Mouse (Mus musculus): ENCODE data around the gene Get4.

The Get4 gene

DNA sequence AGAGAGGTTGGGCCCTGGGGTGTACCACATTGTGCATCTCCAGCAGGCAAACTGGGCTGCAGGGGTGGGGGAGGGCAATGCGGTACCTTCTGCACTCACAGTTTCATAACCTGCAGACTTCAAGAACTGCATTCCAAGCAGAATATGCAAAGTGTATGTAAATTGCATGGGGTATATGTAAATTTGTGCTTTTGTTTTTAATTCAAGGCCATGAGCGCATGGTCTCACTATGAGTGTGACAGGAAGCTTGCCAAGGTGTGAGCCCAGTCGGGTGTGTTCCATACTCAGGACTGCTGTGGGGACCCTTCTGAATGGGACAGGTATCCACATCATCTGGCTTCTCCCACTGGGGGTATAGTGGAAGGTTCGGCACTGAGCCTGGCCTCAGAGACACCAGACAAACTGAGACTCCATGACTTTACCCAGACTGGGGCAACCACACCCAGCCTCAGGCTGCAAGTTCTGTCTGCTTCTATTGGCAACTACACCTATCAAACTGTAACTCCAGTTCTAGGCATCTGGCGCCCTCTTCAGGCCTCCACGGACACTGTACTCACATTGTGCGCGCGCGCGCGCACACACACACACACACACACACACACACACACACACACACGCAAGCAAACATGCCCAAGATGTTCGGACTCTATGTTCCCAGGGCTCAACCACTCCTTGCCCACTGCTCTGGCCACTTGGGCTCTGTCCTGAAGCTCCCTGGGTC is 31.5 kb downstream of the Get4 start:
- no peak for DNase-seq (ENCODE audit: low spot score)

DNA sequence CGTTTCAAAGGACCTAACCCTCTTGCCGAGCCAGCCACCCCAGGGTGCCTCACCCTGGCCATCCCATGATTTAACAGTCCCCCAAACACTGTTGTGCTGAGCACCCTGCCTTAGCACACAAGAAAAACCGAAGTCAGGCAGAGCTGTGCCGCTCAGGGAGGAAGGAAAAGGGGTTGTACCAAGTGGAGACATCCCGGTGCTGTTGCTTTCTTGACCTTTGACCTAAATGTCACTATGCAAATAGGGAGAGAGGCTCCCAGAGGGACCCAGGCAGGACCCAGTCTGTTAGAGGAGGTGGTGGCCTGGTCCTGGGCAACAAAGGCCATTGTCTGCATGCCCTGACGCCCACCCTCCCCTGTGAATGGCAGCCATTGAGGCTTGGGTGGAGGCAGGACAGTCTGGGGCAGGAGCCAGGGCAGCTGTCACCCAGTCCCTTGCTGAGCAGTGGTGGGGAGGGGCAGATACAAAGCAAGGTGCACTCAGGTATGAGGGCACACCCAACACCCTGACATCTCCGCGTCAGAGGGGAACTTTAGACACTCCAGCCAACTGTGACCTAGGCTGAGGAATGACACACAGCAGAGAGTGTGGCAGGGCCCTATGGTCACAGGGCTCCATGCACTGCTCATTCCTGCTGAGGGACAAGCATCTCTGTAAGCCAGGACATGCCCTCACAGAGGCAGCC is 33.4 kb downstream of the Get4 start:
- DNase-seq (ENCODE audit: low spot score): no peak

DNA sequence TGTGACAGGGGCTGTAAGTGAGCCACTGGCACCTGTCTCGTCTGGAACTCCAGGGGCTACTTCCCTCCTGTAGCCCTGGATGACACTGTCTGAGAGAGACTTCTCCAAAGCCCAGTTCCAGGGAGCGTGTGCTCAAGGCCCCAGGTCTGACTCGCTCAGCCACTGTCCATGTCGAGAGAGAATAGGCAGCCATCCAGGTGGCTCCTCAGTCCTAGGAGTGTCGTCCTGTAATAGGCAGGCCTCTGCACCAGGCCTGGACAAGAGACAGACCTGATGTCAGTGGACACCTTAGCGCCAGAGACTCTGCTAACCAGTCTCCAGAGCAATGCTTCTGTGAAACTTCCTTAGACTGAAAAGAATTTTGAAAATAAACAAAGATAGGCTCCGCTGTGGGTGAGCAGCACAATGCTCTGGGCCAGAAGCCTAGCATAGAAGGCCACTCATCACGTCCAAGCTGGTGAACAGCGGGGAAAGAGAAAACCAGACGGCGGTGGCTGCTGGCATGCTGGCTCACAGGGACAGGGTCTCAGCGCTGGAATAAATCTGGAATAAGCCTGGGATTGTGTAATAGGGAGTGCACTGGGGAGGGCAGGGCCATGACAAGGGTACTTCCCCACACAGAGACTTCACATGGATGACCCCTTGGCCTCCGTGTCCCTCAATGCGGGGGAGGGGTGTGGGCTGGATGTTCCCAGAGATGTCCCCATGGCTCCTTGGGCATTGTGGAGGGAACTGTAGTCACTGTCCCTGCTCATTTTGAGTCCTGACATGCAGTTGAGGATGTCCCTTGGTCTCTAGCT is 34.2 kb downstream of the Get4 start:
- no peak for DNase-seq (ENCODE audit: low spot score)

DNA sequence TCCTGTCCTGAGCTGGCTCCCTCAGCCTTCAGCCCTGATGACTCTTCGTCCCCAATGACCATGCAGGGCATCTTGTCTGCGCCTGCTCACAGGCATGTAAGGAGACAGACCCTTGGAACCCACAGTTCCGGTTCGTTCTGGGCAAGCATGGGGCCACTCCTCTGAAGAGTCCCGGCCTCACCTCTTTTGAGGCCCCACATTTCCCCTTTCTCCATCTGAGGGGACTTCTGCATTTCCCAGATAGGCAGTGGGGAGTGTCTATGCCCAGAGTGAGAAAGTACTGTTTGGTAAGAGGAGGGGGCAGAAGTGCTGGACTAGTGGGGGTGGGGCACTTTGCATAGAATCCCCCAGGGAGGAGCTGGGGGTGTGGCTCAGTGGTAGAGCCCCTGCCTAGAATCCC is 35.0 kb downstream of the Get4 start:
- no peak for DNase-seq (ENCODE audit: low spot score)

DNA sequence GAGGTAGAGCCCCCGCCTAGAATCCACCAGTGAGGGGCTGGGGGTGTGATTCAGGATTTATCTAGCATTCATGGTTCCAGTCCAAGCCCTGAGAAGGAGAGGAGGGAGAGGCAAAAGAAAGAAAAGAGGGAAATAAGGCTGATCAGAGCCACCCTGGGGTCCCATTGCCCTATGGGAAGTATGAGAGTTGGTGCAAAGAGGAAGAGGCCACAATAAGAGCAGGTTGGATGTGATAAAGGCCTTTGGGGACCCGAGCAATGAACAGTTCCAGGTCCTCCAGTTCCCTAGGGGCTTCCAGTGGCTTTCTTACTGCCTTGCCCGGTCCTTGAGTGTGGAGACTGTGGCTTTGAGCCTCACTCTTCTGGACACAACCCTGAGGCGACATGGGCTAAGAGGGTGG is 35.7 kb downstream of the Get4 start:
- DNase-seq (ENCODE audit: low spot score): no peak

DNA sequence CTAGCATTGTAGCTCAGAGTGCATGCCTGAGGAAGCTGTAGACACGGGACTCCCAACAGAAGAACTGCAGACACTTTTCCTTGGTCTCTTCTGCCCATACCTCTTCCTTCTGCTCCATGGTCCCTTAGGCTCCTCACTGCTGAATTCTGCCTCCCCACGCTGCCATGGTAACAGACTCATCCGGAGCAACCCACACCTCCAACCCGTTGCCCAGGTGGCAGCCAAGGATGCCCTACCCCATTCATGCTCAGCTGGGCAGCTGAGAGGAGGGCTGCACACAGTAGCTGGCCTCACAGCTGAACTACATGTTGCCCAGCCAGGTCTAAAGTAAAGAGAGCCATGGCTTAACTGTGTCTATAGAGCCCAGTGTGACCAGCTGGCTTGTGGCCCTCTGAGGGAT is 36.5 kb downstream of the Get4 start:
- DNase-seq (ENCODE audit: low spot score): no peak

DNA sequence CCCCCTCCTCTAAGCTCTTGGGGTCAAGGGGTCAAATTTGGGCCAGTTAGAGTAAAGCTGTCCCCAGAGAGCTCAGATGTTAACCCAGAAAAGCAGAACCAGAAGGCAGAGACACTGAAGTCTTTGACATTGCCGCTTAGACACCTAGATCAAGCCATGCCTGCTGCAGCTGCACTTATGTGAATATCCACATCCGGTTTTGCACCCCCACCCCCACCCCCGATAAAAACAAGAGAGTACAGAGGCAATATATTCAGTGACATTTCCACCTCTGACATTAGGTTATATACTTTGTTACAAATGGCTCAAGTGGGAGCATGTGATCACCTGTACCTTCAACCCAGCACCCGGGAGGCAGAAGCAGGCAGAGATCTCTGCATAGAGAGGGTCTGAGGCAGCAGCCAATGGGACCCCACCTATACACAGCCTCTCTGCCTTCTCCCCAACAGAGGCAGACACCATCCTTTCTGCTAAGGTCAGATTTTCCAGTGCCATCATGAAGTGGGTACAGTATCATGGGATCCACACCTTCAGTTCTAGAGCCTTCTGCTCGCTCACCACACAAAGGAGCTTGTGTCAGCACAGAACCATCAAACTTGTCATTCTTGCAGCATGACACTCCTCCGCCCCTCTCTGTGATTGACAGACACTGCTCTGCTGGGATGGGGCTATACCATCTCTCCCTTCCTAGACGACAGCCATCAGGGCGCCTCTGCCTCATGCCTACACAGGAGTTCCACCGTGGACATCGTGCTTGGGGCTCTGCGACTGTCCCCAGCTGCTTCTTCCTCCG is 38.5 kb downstream of the Get4 start:
- DNase-seq (ENCODE audit: low spot score): no peak

DNA sequence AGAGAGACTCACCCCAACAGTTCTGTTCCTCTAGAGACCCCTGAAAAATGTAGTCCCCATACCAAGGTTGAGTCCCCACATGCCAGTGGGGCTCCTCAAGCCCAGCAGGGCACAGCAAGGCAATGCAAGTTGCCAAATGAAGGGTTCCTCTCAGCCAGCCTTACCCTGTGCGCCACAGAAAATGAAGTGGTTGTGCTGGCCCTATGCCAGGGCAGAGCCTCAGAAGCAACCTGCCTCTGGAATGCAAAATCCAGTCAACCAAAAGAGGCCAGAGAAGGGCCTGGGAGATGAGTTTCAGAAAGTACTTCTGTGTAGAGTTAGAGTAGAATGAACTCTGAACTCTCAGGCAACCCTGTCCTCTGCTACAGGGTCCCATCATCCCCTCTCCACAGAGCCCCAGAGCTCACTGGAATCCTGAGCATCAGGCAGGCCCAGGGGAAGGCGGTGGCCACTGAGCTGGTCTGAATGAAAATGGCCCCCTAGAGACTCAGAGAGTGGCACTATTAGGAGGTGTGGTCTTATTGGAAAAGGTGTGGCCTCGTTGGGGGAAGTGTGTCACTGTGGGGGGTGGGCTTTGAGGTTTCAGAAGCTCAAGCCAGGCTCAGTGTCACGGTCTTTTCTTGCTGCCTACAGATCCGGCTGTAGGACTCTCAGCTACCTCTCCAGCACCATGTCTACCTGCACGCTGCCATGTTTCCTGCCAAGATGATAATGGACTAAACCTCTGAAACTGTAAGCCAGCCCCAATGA is 39.9 kb downstream of the Get4 start:
- DNase-seq (ENCODE audit: low spot score): no peak

DNA sequence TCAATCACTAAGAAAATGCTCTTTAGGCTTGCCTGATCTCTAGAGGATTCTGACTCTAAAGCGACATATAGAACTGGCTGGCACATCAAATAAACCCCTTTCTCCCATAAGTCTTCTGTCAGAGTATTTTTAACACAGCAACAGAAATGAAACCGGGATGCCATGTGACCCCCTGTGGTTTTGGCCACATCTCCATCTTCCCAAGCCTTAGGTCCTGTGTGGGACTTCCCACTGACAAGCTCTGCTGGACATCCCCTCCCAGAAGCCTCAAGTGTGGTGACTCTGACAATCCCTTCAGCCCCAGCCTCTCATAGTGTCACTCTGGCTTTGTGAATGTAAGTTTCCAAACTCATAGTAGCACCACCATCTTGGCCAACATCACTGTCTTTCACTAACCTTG is 42.0 kb downstream of the Get4 start:
- DNase-seq (ENCODE audit: low spot score): no peak

DNA sequence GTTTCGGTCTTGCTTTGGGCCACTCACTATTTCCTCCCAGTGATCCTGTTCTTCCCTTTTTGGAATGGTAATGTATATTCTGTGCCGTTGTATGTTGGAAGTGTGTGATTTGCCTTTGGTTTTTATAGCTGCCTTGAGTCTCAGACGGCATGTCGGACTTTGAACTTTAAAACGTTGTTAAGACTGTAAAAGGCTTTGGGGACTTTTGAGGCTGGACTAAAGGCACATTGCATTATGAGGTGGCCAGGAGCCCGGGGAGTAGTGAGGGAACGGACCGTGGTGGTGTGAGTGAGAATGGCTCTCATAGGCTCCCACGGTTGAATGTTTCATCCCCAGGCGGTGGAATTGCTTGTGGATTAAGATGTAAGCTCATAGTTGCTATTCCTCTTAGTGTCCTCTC is 45.0 kb downstream of the Get4 start:
- DNase-seq (ENCODE audit: low spot score): no peak

DNA sequence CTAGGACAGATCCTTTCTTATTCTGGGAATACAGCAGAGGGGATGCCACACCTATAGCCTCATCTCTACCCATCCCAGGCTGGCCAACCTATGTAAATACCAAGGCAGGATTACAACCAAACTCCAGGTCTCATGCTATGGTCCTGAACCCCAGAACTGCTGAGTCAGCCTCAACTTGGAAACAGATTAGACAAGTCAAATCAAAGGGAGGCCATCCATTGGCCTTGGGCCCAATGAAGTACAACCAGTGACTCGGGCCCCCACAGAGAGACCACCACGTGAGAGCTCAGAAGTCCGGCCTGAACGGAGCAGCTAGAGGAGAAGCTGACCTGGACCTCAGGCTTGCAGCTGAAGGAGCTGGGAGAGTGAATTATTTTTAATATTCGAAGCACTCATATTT is 45.6 kb downstream of the Get4 start:
- DNase-seq (ENCODE audit: low spot score): no peak

DNA sequence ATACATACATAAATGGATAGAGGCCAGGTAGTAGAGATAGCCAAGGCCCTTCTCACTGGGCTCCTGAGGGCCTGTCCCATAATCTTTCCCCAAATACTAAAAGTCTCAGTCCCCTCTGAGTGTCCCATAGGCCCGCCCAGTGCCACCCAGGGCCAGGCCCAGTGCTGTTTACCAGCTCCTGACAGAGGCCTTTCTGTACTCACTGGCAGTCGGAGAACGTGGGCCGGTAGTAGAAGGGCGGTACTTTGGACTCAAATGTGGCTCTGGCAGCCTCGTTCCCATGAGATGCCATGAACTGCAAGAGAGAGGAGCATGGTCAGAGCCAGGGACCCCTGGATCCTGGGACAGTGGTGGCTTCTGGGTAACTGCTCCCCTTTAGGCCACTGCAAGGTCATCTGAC is 50.0 kb downstream of the Get4 start:
- no peak for DNase-seq (ENCODE audit: low spot score)

DNA sequence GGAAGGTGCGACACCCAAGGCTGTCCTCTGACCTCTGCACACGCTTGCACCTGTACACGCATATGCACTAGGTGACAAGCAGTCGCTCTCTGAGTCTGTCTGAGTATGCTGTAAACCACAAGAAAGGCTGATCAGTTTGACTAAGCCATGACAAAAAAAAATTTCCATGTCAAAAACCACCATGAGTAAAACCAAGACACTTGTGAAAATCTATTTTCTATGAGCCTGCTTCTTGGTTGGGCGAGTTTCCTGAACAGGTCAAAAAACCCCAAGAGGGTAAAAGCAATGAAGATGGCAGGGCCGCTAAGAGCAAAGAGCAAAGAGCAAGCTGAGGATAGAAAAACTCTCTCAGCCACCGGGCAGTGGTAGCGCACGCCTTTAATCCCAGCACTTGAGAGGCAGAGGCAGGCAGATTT is 51.5 kb downstream of the Get4 start:
- no peak for DNase-seq (ENCODE audit: low spot score)

DNA sequence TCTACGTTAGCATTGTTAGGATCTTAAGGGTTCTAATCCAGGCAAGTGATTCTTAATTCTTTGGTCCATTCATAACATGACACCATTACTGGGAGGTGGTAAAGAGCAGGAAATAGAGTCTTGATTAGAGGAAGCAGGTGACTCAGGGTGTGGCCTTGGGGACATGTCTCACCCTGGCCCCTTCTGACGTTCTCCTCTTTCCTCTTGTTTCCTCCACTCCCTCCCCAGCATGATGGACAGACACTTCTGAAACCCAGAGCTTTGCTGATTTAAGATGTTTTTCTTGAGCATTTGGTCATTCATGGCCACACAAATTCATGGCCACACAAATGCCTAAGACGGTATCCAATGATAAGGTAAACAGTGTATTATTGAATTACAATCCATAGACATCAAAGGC is 57.8 kb downstream of the Get4 start:
- DNase-seq (ENCODE audit: low spot score): no peak

DNA sequence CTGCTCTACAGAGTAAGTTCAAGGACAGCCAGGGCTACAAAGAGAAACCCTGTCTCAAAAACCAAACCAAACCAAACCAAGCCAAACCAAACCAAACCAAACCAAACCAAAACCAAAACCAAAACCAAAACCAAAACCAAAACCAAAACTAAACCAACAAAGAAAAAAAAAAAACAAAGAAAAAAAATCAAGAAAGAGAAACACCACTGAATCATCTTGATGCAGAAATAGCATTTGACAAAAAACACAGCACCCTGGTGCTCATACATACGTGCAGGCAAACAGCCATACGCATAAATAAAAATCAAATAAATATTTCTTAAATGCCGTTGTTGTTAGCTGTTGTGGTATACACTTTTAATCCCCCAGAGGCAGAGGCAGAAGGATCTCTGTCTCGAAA is 58.4 kb downstream of the Get4 start:
- no peak for DNase-seq (ENCODE audit: low spot score)

DNA sequence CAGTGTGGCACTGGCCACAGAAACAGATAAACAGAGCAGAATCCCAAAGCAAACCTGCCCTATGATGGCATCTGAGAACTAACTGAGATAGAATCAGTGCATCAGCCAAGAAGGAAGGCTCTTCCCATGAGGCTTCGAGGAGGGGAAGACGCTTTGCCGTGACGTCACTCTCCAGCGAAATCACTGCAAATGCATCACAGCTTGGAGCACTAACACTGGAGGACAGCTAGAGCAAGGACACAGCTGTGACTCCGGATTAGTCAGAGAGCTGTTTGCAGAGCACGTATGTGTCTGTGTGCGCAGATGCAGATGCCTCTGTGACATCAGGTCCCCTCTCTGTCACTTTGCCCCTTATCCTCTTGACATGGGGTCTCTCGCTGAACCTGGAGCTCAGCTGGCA is 59.7 kb downstream of the Get4 start:
- DNase-seq (ENCODE audit: low spot score): no peak

DNA sequence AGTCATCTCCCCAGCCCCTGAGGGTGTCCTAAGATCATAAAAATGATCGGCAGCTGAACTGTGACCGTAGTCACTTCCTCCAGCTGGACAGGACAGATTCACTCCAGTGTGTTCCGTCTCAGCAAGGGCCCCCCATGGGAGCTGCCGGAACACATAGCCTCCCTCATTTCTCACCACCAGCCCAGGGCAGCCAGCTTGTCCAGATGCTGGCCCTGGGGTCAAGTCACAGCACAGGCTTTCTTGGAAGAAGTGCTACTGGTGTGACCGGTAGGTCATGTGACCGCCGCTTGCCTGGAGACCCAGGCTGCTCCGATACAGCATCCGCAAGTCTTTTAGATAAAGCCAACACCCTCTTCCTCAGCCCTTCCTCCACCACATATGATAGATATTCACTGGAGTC is 61.4 kb downstream of the Get4 start:
- no peak for DNase-seq (ENCODE audit: low spot score)

DNA sequence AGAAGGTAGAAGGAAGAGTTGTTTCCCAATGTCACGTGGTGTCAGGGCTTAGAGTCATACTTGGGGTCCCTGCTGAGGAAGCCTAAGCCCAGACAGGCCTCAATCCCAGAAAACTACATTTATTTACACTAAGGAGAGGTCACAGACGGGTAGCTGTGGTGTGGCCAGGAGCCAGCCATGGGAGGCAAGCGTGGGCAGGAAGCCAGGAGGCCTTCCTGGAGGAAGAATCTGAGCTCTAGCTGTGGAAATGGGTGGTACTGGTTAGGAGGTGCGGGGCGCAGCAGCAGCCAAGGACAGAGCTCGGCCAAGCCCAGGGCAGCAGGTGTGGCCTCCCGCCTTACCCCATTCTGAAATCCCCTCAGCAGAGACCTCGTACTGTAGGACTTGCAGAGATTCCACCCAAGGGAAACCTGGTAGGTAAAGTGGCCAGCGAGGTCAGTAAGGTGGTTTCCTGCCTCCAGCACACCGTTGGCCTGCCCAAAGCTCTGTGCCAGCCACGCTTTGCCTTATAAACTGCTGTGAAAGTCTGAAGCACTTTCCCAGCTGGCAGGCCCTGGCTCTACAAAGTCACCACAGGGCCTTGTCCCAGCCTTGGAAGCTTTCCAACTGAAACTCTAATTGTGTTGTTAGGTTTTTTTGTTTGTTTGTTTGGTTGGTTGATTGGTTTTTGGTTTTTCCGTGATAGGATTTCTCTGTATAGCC is 63.0 kb downstream of the Get4 start:
- DNase-seq (ENCODE audit: low spot score): no peak

DNA sequence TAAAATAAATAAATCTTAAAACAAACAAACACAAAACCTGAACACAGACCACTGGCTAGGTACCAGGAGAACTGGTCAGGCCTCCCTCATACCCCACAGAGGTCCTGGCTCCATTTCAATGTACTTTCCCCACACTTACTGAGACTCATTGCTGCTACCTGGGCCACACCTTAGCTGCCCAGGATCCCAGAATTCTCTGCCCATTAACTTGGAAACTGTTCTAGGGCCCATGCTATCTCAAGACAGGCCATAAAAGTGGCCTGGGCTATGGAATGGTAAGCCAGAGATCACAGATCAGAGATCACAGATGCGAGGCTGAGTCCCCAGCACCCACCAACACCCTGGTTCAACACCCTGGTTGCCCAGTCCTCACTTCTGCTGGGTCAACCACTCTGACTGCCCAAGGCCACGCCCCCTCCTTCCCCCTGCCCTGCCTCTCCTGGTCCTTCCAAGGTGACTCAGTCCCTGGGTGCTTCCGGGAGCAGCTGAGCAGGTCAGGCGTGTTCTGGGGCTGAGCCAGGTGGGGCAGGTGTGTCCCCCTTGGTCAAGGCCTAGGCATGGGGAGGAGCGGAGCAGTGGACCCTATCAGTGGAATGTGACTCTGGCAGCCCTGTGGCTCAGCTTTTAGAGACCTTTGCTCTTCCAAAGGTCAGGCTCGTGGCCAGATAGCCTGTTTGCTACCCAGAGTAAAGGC is 65.0 kb downstream of the Get4 start:
- no peak for DNase-seq (ENCODE audit: low spot score)

DNA sequence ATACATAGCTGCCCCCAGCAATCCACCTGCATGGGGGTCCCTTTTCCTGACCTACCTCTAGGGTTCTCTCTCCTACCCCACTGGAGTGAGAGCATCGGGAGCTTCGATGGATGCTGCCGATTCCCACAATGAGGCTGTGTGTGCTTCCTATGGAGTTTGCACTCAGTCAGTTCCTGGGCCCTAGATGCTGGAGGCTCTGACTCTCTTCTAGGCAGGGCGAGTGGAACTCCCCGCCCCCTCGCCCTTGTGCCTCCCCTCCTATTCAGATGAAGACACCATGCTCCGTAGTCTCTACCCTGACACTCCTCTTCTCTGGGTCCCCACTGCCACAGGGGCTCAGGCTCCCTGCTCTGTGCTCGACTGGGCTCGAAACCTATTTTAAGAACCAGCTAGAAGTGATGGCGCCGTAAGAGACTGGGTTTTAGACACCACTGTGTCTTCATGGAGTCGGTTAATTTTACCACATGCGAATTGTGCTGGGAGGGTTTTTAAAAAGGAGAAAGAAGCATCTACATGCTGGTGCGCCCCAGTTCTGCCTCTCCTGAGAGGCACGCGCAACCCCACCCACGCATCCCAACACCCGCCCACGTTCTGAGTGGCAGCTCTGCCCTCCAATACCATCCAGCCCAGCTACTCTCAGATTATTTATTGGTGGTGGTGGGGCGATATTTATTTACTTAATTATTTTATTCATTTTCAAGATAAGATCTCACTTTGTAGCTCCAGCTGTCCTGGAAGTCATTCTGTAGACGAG is 65.8 kb downstream of the Get4 start:
- no peak for DNase-seq (ENCODE audit: low spot score)

Data from layer of hippocampus, adult 9-10 months (tissue).